Mouse (Mus musculus) heart, embryonic 12.5 days (tissue): Measurements from ENCODE around the gene Zfr2. TPM values are rescaled to one million over a fixed set of nuclear protein-coding genes. Genes with fewer than 3 reads are reported as not detected.
A peak's percentile ranks its signal among the peaks of the same experiment; 100 is the strongest.
"Not testable (repeated sequence)": the region's sequence is repeated elsewhere in the genome, so short reads cannot be mapped to it uniquely, and the experiment has no call there.

ENCODE experiments used
- ATAC-seq: fragments of 200-750 bp; cut with Nextera tagmentation; 2 replicates; pipeline ENCODE4 v1.8.0; 2017; ENCODE audit warnings: moderate TSS enrichment, moderate library complexity; ENCODE audit not compliant: insufficient number of reproducible peaks, low FRiP score
- H3K27ac ChIP-seq: fragments of 300-500 bp; sonication (generic); 2 replicates; pipeline ENCODE4 v1.5.1; 2016; ENCODE audit warnings: mild to moderate bottlenecking, moderate library complexity; ENCODE audit not compliant: poor library complexity, severe bottlenecking
- H3K27me3 ChIP-seq: fragments of 300-500 bp; sonication (generic); replicated peaks from 2 replicates; pipeline ENCODE4 v1.6.1; 2016; ENCODE audit warnings: mild to moderate bottlenecking, moderate library complexity
- H3K36me3 ChIP-seq: fragments of 300-500 bp; sonication (generic); 2 replicates; pipeline ENCODE4 v1.6.1; 2016; ENCODE audit warnings: mild to moderate bottlenecking, moderate library complexity
- H3K4me1 ChIP-seq: fragments of 300-500 bp; sonication (generic); replicated peaks from 2 replicates; pipeline ENCODE4 v1.6.1; 2016; ENCODE audit warnings: mild to moderate bottlenecking
- H3K4me2 ChIP-seq: fragments of 300-500 bp; sonication (generic); 2 replicates; pipeline ENCODE4 v1.6.1; 2016; ENCODE audit warnings: mild to moderate bottlenecking, moderate library complexity
- H3K4me3 ChIP-seq: fragments of 300-500 bp; sonication (generic); 2 replicates; pipeline ENCODE4 v1.5.1; 2016; ENCODE audit warnings: mild to moderate bottlenecking
- H3K9ac ChIP-seq: fragments of 300-500 bp; sonication (generic); 2 replicates; pipeline ENCODE4 v1.6.1; 2016; ENCODE audit warnings: mild to moderate bottlenecking, moderate library complexity
- H3K9me3 ChIP-seq: fragments of 300-500 bp; sonication (generic); replicated peaks from 2 replicates; pipeline ENCODE4 v1.6.1; 2016; ENCODE audit warnings: mild to moderate bottlenecking, moderate library complexity
- WGBS: fragments of 180-500 bp; shearing (Covaris S2); methylation state at CpG from one replicate; pipeline ENCODE4 v1.1.7; 2016; 5-methylcytosine and 5-hydroxymethylcytosine counted together
- polyA plus RNA-seq: library from polyadenylated mRNA; unstranded; fragments of >200 nt; fragmentation: Nextera tagmentation; extraction: Ambion mirVana; gene quantifications from 2 replicates; pipeline ENCODE4 v1.2.1, GENCODE M21; 2016

Gene Zfr2
- polyA plus RNA-seq, 1 experiment from 2014 or later = 7.2 TPM

- no peak overlapping the region for H3K9ac ChIP-seq
- H3K4me2 ChIP-seq = no peak overlapping the region
- H3K27ac ChIP-seq = peak overlapping the region; percentile 94
- H3K27me3 ChIP-seq = no peaks in the 10 kb centered on the region
- whole genome bisulfite sequencing = 63% methylated on average over 8 of the region's 8 CpGs
- H3K4me3 ChIP-seq = no peak overlapping the region
- 0 out of 2 replicates have a peak, but pooled peaks have one; percentile 17 for ATAC-seq
- H3K4me1 ChIP-seq = peaks cover 60% of the 10 kb centered on the region
- no peaks in the 10 kb centered on the region for H3K36me3 ChIP-seq
- H3K9me3 ChIP-seq = no peaks in the 10 kb centered on the region
These were observed 29.8 kb upstream of the Zfr2 start for GRCm38 (mm10) chr10:81202978-81203720.

GRCm38 (mm10) chr10:81204137-81204536, 28.8 kb upstream of the Zfr2 start:
- 63% methylated on average over 4 of the region's 4 CpGs for WGBS
- no peaks in the 10 kb centered on the region for H3K36me3 ChIP-seq
- H3K4me3 ChIP-seq = no peak overlapping the region
- no peaks in the 10 kb centered on the region for H3K27me3 ChIP-seq
- H3K9me3 ChIP-seq = no peaks in the 10 kb centered on the region
- peaks cover 53% of the 10 kb centered on the region for H3K4me1 ChIP-seq
- no peak for ATAC-seq
- H3K27ac ChIP-seq = no peak overlapping the region
- no peak overlapping the region for H3K4me2 ChIP-seq
- no peak overlapping the region for H3K9ac ChIP-seq

GRCm38 (mm10) chr10:81210154-81210553, 22.8 kb upstream of the Zfr2 start:
- Histone ChIP-seq H3K27me3 (no peaks in the 10 kb centered on the region), H3K4me1 (no peaks in the 10 kb centered on the region), H3K36me3 (no peaks in the 10 kb centered on the region), H3K4me3 (no peak overlapping the region), H3K9me3 (peaks cover 5% of the 10 kb centered on the region), H3K27ac (no peak overlapping the region), H3K4me2 (no peak overlapping the region), H3K9ac (no peak overlapping the region)
- ATAC-seq = no peak
- WGBS = 91% methylated on average over 5 of the region's 5 CpGs

- peaks cover 5% of the 10 kb centered on the region; the same call in 1 of the 2 replicates for H3K4me1 ChIP-seq
- H3K27ac ChIP-seq = no peak overlapping the region
- no peak overlapping the region for H3K9ac ChIP-seq
- no peak overlapping the region for H3K4me2 ChIP-seq
- no peak for ATAC-seq
- no peaks in the 10 kb centered on the region for H3K9me3 ChIP-seq
- H3K36me3 ChIP-seq = no peaks in the 10 kb centered on the region
- 86% methylated on average over 6 of the region's 6 CpGs for WGBS
- H3K27me3 ChIP-seq = peaks cover 21% of the 10 kb centered on the region
- H3K4me3 ChIP-seq = no peak overlapping the region
These were observed 16.7 kb upstream of the Zfr2 start for GRCm38 (mm10) chr10:81216260-81216659.

GRCm38 (mm10) chr10:81216810-81217209, 16.1 kb upstream of the Zfr2 start:
- no peak overlapping the region for H3K27ac ChIP-seq
- H3K4me3 ChIP-seq = no peak overlapping the region
- WGBS = 81% methylated on average over 6 of the region's 6 CpGs
- H3K27me3 ChIP-seq = peaks cover 24% of the 10 kb centered on the region
- no peak for ATAC-seq
- H3K4me1 ChIP-seq = peaks cover 5% of the 10 kb centered on the region; the same call in 1 of the 2 replicates
- H3K9ac ChIP-seq = no peak overlapping the region
- no peaks in the 10 kb centered on the region for H3K9me3 ChIP-seq
- H3K36me3 ChIP-seq = no peaks in the 10 kb centered on the region
- H3K4me2 ChIP-seq = no peak overlapping the region

GRCm38 (mm10) chr10:81217267-81217666, 15.7 kb upstream of the Zfr2 start:
- not testable (repeated sequence) for H3K9ac ChIP-seq, H3K4me1 ChIP-seq, ATAC-seq, H3K4me2 ChIP-seq, H3K9me3 ChIP-seq, H3K27ac ChIP-seq, H3K36me3 ChIP-seq, H3K4me3 ChIP-seq
- H3K27me3 ChIP-seq = peaks cover 24% of the 10 kb centered on the region
- 28% methylated on average over 1 of the region's 1 CpGs for WGBS

GRCm38 (mm10) chr10:81217964-81218363, 15.0 kb upstream of the Zfr2 start:
- H3K27ac ChIP-seq = no peak overlapping the region
- 31% methylated on average over 7 of the region's 7 CpGs for WGBS
- H3K36me3 ChIP-seq = no peaks in the 10 kb centered on the region
- no peak overlapping the region for H3K4me2 ChIP-seq
- no peaks in the 10 kb centered on the region for H3K9me3 ChIP-seq
- peaks cover 24% of the 10 kb centered on the region for H3K27me3 ChIP-seq
- ATAC-seq = peak; percentile 61; the same call in 1 of the 2 replicates
- H3K4me3 ChIP-seq = no peak overlapping the region
- H3K9ac ChIP-seq = no peak overlapping the region
- H3K4me1 ChIP-seq = peaks cover 5% of the 10 kb centered on the region; the same call in 1 of the 2 replicates

- H3K4me2 ChIP-seq = no peak overlapping the region
- no peaks in the 10 kb centered on the region for H3K36me3 ChIP-seq
- H3K4me1 ChIP-seq = 0 out of 2 replicates have a peak, but pooled peaks cover 2% of the 10 kb centered on the region
- no peak overlapping the region for H3K4me3 ChIP-seq
- ATAC-seq = no peak
- H3K27me3 ChIP-seq = peaks cover 19% of the 10 kb centered on the region
- no peaks in the 10 kb centered on the region for H3K9me3 ChIP-seq
- H3K9ac ChIP-seq = no peak overlapping the region
- no peak overlapping the region for H3K27ac ChIP-seq
- 79% methylated on average over 5 of the region's 5 CpGs for WGBS
These were observed 11.4 kb upstream of the Zfr2 start for GRCm38 (mm10) chr10:81221402-81222015.

- not testable (repeated sequence) for H3K27ac ChIP-seq, H3K4me3 ChIP-seq, H3K4me2 ChIP-seq, H3K9ac ChIP-seq, H3K4me1 ChIP-seq, H3K36me3 ChIP-seq, ATAC-seq, H3K9me3 ChIP-seq
- 44% methylated on average over 2 of the region's 2 CpGs for WGBS
- peaks cover 24% of the 10 kb centered on the region for H3K27me3 ChIP-seq
These were observed 9.2 kb upstream of the Zfr2 start for GRCm38 (mm10) chr10:81223731-81224130.

- Histone ChIP-seq H3K36me3 (no peaks in the 10 kb centered on the region), H3K4me3 (peak overlapping the region; percentile 15), H3K4me1 (peaks cover 22% of the 10 kb centered on the region), H3K4me2 (peak overlapping the region; percentile 58), H3K27me3 (peaks cover 37% of the 10 kb centered on the region), H3K27ac (no peak overlapping the region), H3K9ac (no peak overlapping the region), H3K9me3 (no peaks in the 10 kb centered on the region)
- no peak for ATAC-seq
- WGBS = 9% methylated on average over 20 of the region's 20 CpGs
These were observed 3.1 kb upstream of the Zfr2 start for GRCm38 (mm10) chr10:81229735-81230437.
